Mouse (Mus musculus) right cerebral cortex, adult 18-20 months (tissue): ENCODE data around the gene Cep41.

Source experiments
- DNase-seq: peaks from one replicate; pipeline ENCODE4 v3.0.0; 2022; ENCODE audit warnings: mixed read lengths

Cep41 gene

GRCm38 (mm10) chr6:30621986-30622389 lies 71.6 kb downstream of the Cep41 start:
- no peak for DNase-seq

- DNase-seq, result no peak
These were observed 72.6 kb downstream of the Cep41 start for GRCm38 (mm10) chr6:30620994-30621393.

DNA sequence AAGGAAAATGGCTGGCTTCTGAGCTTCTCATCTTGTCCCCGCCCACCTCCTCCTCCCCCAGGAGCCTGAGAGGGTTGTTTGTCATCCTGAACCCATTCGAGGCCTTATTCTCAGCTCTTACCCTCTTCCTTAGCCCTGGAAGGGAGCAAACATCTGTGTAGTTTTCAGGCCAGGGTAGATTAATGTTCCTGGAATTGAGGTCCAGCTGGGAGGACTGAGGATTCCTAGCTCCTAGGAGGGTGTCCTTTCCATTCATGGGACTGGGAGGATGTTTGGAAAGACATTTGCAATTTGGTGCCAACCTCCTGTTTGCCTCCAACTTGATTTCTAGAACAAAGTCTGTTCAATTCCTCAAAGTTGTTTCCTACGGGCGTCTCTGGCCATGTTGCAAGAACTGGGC lies 73.0 kb downstream of the Cep41 start:
- no peak for DNase-seq

GRCm38 (mm10) chr6:30619606-30620005 lies 73.9 kb downstream of the Cep41 start:
- no peak for DNase-seq

DNA sequence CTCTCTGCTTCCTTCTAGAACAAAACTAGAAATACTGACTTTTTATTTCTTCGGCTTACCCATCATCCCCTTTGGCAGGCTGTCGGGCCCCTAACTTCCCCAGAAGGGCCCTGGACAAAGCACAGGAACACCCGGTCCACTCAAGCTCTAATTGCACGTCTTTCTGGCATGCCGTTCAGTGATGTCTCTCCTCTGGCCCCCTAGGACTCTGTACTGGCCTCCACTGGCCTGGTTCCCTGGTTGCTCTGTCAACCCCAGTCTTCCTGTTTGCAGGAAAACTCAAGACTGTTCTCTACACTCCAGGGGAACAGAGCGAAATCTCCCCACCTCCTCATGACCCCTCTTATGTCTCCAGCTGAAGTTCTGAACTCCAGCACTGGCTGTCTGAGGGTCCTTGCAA lies 74.8 kb downstream of the Cep41 start:
- no peak for DNase-seq

DNA sequence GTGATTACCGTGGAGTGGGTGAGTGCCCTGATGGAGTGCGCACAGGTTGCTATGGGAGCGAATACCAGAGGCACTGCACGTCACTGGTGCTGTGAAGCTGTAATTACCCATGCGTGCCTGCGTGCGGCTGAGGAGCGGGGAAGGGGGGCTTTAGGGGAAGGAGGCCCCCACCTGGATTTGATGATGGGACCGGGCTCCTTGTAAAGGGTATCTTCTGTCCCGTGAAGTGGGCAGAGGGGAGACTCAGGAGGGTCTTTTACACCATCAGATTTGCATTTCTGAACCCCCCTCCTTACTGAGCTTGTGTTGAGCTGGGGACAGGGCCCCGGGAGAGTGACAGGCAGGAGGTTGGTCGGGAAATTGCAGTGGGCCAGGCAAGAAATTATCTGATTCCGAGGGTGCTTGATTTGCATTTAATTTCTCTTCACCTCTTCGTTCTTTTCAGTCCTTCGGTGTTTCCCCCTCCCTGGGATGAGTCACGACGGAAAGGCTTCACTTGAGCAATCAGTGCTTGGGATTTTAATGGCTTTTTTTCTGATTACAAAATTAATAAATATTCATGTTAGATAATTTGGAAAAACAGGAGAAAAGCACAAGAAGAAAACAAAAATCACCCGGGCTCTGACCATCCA lies 75.5 kb downstream of the Cep41 start:
- DNase-seq, result peak; percentile 72

DNA sequence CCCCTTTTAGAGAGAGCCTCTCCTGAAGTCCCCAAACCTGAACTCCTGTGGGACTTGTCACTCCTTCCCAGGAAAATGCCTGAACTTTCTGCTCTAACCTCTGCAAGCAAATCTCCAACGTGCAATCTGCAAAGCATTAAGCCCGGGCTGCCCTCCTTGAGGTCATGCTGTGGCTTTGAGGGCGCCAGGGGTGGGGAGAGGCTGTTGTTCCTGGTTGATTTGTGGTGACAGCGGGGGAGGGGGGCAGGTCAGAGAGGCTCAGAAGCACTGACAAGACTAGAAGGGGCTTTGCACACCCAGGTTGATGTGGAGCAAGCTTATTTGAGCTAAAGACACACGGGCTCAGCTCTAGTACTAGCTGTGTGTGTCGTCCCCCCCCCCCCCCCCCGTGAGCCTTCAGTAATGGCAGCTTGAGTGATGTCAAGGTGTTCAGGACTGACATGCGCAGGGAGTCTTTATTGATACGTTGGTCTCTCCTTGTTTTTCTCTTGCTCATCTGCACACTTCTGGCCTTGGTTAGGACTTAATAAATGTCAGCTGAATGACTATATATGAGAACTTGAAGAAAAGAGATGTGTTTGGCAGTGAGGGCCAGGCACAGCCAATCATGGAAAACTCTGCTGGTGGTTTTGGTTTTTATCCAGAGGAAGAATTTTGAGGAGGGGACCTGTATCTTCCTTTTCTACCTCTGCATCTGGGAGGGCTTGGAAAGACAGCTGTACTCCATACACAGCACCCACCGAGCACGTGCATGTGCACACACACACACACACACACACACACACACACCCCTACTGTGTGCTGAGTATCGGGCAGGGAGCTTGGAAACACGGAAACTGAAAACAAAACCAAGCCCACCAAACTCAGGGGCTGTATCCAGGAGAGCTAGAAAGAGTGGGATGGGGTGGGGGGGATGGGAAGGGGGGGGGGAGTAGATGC lies 76.3 kb downstream of the Cep41 start:
- DNase-seq, result no peak

DNA sequence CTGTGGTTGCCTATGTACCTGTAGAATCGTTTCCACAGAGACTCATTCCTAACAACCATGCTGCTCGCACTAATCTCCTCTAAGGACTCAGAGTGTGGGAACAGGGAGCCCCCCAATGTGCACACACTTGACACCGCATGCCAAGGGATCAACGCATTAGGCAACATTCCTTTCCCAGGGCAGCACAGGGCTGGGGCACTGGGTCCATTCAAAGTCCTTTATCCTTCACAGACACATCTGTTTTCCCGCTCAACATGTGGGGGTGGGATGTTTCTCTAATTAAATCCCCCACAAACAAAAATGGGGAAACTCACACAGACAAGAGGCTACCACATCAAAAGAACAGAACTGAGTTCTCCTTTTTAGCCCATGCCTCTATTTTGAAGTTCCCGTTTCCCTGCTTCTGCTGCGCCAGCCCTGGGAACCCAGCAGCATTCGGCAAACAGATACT lies 77.0 kb downstream of the Cep41 start:
- no peak for DNase-seq

GRCm38 (mm10) chr6:30615741-30616140 lies 77.8 kb downstream of the Cep41 start:
- no peak for DNase-seq

DNA sequence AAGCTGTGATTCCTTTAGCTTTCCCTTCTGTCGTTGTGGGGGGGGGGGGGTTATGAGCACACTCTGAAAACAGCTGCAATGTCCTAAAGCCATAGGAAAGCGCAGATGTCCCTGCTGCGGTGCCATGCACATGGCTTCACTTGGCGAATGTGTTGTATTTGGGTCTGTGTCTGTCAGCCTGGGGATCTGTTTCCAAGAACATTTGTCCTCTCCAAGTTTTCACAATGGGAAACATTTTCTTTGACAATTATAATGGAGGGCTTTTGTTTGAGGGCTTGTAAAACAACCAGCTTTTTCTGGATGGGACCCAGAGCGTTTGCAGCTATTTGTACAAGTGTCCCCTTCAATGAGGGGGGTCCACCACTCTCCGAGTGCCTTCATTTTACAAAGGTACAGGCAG lies 79.3 kb downstream of the Cep41 start:
- DNase-seq, result peak; percentile 8

- no peak for DNase-seq
These were observed 82.3 kb downstream of the Cep41 start for GRCm38 (mm10) chr6:30611212-30611611.

GRCm38 (mm10) chr6:30610710-30611109 lies 82.8 kb downstream of the Cep41 start, which contains the start of gene Cpa5:
Gene Cpa5, plus strand, starts transcription at chr6:30611010.
- DNase-seq, result no peak

- no peak for DNase-seq
These were observed 87.9 kb downstream of the Cep41 start for GRCm38 (mm10) chr6:30605672-30606071.

DNA sequence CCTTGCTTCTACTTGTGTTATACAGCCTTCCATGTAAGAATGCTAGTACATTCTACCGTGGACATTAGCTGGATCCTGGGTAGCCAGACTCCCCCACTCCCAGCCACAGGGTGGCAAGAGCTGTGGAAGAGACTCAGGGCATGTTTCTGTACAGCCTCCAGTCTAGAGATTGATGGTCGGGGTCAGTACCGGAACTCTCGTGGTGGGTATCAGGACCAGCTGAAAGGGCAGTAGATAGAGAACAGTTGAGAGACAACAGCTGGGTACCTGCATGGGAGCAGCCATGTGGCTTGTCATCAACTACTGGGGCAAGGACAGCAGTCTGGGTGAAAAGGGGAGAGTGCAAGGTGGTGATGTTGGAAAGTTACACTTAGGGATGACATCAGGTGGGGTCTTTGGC lies 88.4 kb downstream of the Cep41 start:
- DNase-seq, result no peak

- DNase-seq, result no peak
These were observed 89.1 kb downstream of the Cep41 start for GRCm38 (mm10) chr6:30604342-30604867.
